8 mouse cellular contexts compared by ENCODE assay signal in genomic region chr10:41888365-41888941, GRCm38 (mm10).
A peak's percentile ranks its signal among the peaks of the same experiment; 100 is the strongest.
DNase-seq lines count a peak whose midpoint lies in the region; ATAC-seq and TF ChIP-seq lines count a peak whose summit lies in the region.

No protein-coding gene starts in this region.

- no peak for TF ChIP-seq EP300 in heart, postnatal 0 days (IDR thresholded peaks at IDR 0.05; ENCODE audit: low read depth)

- WGBS in lung, adult 2 months: 17% methylated on average over 4 of the region's 4 CpGs
- 34% methylated on average over 4 of the region's 4 CpGs for WGBS in heart, postnatal 0 days
- 36% methylated on average over 4 of the region's 4 CpGs for WGBS in lung, embryonic 15.5 days

- H3K4me2 ChIP-seq in heart, postnatal 0 days (ENCODE audit: low read depth, low read length): peak overlapping the region; percentile 81
- peak overlapping the region; percentile 78 for H3K4me2 ChIP-seq in lung, embryonic 15.5 days

- H3K4me3 ChIP-seq in lung, adult 2 months (replicated peaks; ENCODE audit: extremely low read depth, low read depth, low read length): peak overlapping the region; percentile 88
- H3K4me3 ChIP-seq in heart, postnatal 0 days (ENCODE audit: low read depth, low read length): peak overlapping the region; percentile 85
- peak overlapping the region; percentile 57; the same call in 1 of the 2 replicates for H3K4me3 ChIP-seq in lung, embryonic 15.5 days

- peaks cover 21% of the 10 kb centered on the region for H3K4me1 ChIP-seq in lung, adult 2 months (ENCODE audit: control insufficient read depth, insufficient read depth, low read length)
- peaks cover 29% of the 10 kb centered on the region for H3K4me1 ChIP-seq in heart, postnatal 0 days (ENCODE audit: control insufficient read depth, insufficient read depth)
- H3K4me1 ChIP-seq in lung, embryonic 15.5 days: peaks cover 33% of the 10 kb centered on the region

- TF ChIP-seq CTCF in lung, adult 2 months (IDR thresholded peaks at IDR 0.05; ENCODE audit: insufficient read depth, low read length): no peak
- peak; percentile 50 for TF ChIP-seq CTCF in heart, postnatal 0 days (IDR thresholded peaks at IDR 0.05; ENCODE audit: low read depth)

- H3K27ac ChIP-seq in heart, postnatal 0 days (ENCODE audit: low read depth): peak overlapping the region; percentile 99
- no peak overlapping the region for H3K27ac ChIP-seq in lung, embryonic 15.5 days

- H3K36me3 ChIP-seq in heart, postnatal 0 days (replicated peaks; ENCODE audit: control insufficient read depth, insufficient read depth, low read length): no peaks in the 10 kb centered on the region; the same call in 1 of the 2 replicates
- no peaks in the 10 kb centered on the region for H3K36me3 ChIP-seq in lung, embryonic 15.5 days

- ATAC-seq in heart, postnatal 0 days (ENCODE audit: insufficient read depth, low read depth): no peak
- ATAC-seq in lung, embryonic 15.5 days (ENCODE audit: borderline replicate concordance, extremely low read depth, low FRiP score, low TSS enrichment): no peak

- no peak for TF ChIP-seq POLR2A in lung, adult 2 months (IDR thresholded peaks at IDR 0.05; ENCODE audit: borderline replicate concordance, extremely low read depth, low read depth, low read length)

- no peaks in the 10 kb centered on the region for H3K9me3 ChIP-seq in heart, postnatal 0 days (replicated peaks; ENCODE audit: control insufficient read depth, low read length)
- H3K9me3 ChIP-seq in lung, embryonic 15.5 days: no peaks in the 10 kb centered on the region

- peak overlapping the region; percentile 93 for H3K9ac ChIP-seq in heart, postnatal 0 days (replicated peaks; ENCODE audit: low read depth, low read length)
- H3K9ac ChIP-seq in lung, embryonic 15.5 days: no peak overlapping the region

- DNase-seq in lung, adult 2 months: no peak
- no peak for DNase-seq in lung, postnatal 4 days
- DNase-seq in c-Kit-positive CD71-positive TER-119-positive erythroid progenitor cells, embryonic 14.5 days (ENCODE audit: low spot score): peak; percentile 57
- DNase-seq in heart, postnatal 0 days (ENCODE audit: low spot score): peak; percentile 61
- peak; percentile 25 for DNase-seq in skeletal muscle tissue, adult 2 months (ENCODE audit: low read depth, low spot score)
- DNase-seq in urinary bladder, adult 18-20 months (ENCODE audit: low spot score in 2 of 2): no peak
- DNase-seq in left cerebral cortex, adult 8-10 months (ENCODE audit: low spot score in 2 of 2): no peak

- H3K27me3 ChIP-seq in heart, postnatal 0 days (ENCODE audit: control insufficient read depth, insufficient read depth, low read length): no peaks in the 10 kb centered on the region
- no peaks in the 10 kb centered on the region for H3K27me3 ChIP-seq in lung, embryonic 15.5 days

Comparison
In these comparisons a context has a peak if more than half of its experiments do, and no peak if none do; other contexts are left out.
1. DNase-seq: peak in c-Kit-positive CD71-positive TER-119-positive erythroid progenitor cells, embryonic 14.5 days (single experiment), heart, postnatal 0 days (single experiment) and skeletal muscle tissue, adult 2 months (single experiment); none in lung, adult 2 months (single experiment), lung, postnatal 4 days (0 of 2), urinary bladder, adult 18-20 months (0 of 2) and left cerebral cortex, adult 8-10 months (0 of 2).
2. Peak in every context shown above with its lines, with median percentiles within 50 percentile points of each other: H3K4me3 ChIP-seq.